ENCODE assay signal across 21 mouse cellular contexts in the genomic region with DNA sequence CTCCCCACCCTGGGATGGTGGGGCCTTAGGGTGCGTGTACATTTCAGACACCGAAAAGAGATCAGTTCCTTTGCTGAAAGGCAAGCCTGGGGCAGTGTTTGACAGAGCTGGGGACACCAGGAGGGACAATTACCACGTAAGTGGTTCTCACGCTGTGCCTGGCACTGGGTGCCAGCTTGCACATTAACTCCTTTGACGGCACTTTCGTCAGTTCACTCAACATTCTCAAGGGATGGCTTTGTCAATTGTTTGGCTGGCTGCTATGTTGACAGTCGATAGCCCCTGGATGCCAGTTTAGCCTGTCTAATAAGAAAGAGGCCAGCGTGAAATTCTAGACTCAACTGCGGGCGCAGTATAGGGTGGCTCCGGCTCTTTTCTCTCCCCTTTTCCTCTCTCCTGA.
DNase-seq lines count a peak whose midpoint lies in the region; ATAC-seq and TF ChIP-seq lines count a peak whose summit lies in the region.
"Had no signal": no experiment of that assay in that cellular context is flagged by ENCODE, and none has a peak within 500 bp of the region (broad histone marks: within the 10 kb centered on the region; RNA-seq: fewer than 3 reads in every experiment).

No protein-coding gene starts in this region.

- 44% methylated on average over 11 of the region's 11 CpGs for WGBS in forebrain, embryonic 14.5 days
- 78% methylated on average over 11 of the region's 11 CpGs for WGBS in forebrain, embryonic 11.5 days
- WGBS in embryonic facial prominence, embryonic 14.5 days: 59% methylated on average over 11 of the region's 11 CpGs
- 41% methylated on average over 11 of the region's 11 CpGs for WGBS in hindbrain, postnatal 0 days

- TF ChIP-seq CTCF in hindbrain, postnatal 0 days (IDR thresholded peaks at IDR 0.05; ENCODE audit: low read depth): no peak

- no peaks in the 10 kb centered on the region for H3K4me1 ChIP-seq in forebrain, embryonic 14.5 days (ENCODE audit: control insufficient read depth, insufficient read depth, low read length)
- no peaks in the 10 kb centered on the region for H3K4me1 ChIP-seq in forebrain, embryonic 11.5 days (replicated peaks; ENCODE audit: control insufficient read depth, insufficient read depth, low read length)
- no peaks in the 10 kb centered on the region for H3K4me1 ChIP-seq in embryonic facial prominence, embryonic 14.5 days (ENCODE audit: control insufficient read depth, insufficient read depth, low read length)
- H3K4me1 ChIP-seq in hindbrain, postnatal 0 days (ENCODE audit: insufficient read depth, low read length): no peaks in the 10 kb centered on the region
- H3K4me1 ChIP-seq: stomach, embryonic 15.5 days had no signal

- ATAC-seq in forebrain, embryonic 14.5 days: peak; percentile 44
- ATAC-seq in forebrain, embryonic 11.5 days (replicated peaks; ENCODE audit: low FRiP score): no peak
- ATAC-seq in embryonic facial prominence, embryonic 14.5 days (ENCODE audit: low read depth): 0 out of 2 replicates have a peak, but pooled peaks have one; percentile 50
- ATAC-seq in hindbrain, postnatal 0 days: 0 out of 2 replicates have a peak, but pooled peaks have one; percentile 18

- DNase-seq in forebrain, embryonic 14.5 days (ENCODE audit: low spot score): peak; percentile 30
- DNase-seq in forebrain, embryonic 11.5 days (ENCODE audit: low spot score): no peak
- DNase-seq in layer of hippocampus, adult 9-11 months: peak; percentile 11
- DNase-seq in layer of hippocampus, adult 11-12 months (ENCODE audit: low spot score): no peak
- DNase-seq in embryonic facial prominence, embryonic 14.5 days (ENCODE audit: low spot score): no peak
- no peak for DNase-seq in hindbrain, postnatal 0 days (ENCODE audit: low spot score)
- no peak for DNase-seq in layer of hippocampus, adult 9-10 months (ENCODE audit: low spot score)
- no peak for DNase-seq in yolk sac, embryonic 10.5 days (ENCODE audit: low spot score)
- DNase-seq: cerebellum, adult 18-20 months; cerebellum, postnatal 36 days; heart, adult 11 months; kidney, adult 18-20 months; kidney, postnatal 4 days; liver; lung, adult 18-20 months; lung, postnatal 36 days; spleen, adult 18-20 months; thymus, adult 2 months had no signal

- no peaks in the 10 kb centered on the region for H3K36me3 ChIP-seq in forebrain, embryonic 14.5 days (ENCODE audit: control insufficient read depth, insufficient read depth, low read length)
- no peaks in the 10 kb centered on the region for H3K36me3 ChIP-seq in forebrain, embryonic 11.5 days (ENCODE audit: control insufficient read depth, insufficient read depth, low read length)
- no peaks in the 10 kb centered on the region for H3K36me3 ChIP-seq in embryonic facial prominence, embryonic 14.5 days (ENCODE audit: control insufficient read depth, insufficient read depth, low read length)
- H3K36me3 ChIP-seq in hindbrain, postnatal 0 days (ENCODE audit: insufficient read depth, low read length): no peaks in the 10 kb centered on the region
- H3K36me3 ChIP-seq: heart, embryonic 15.5 days; midbrain, embryonic 10.5 days; stomach, embryonic 15.5 days had no signal

- H3K9me3 ChIP-seq in forebrain, embryonic 14.5 days (replicated peaks; ENCODE audit: control insufficient read depth, low read length): no peaks in the 10 kb centered on the region
- no peaks in the 10 kb centered on the region for H3K9me3 ChIP-seq in forebrain, embryonic 11.5 days (ENCODE audit: control insufficient read depth, low read length)
- no peaks in the 10 kb centered on the region for H3K9me3 ChIP-seq in embryonic facial prominence, embryonic 14.5 days (ENCODE audit: control insufficient read depth, low read length)
- H3K9me3 ChIP-seq in hindbrain, postnatal 0 days (ENCODE audit: low read length): no peaks in the 10 kb centered on the region
- H3K9me3 ChIP-seq: heart, embryonic 15.5 days; midbrain, embryonic 10.5 days; stomach, embryonic 15.5 days had no signal

- no peak overlapping the region for H3K27ac ChIP-seq in forebrain, embryonic 14.5 days (ENCODE audit: low read depth, low read length)
- no peak overlapping the region for H3K27ac ChIP-seq in forebrain, embryonic 11.5 days (ENCODE audit: low read depth, low read length)
- H3K27ac ChIP-seq in embryonic facial prominence, embryonic 14.5 days (replicated peaks; ENCODE audit: low read depth, low read length): no peak overlapping the region
- H3K27ac ChIP-seq in hindbrain, postnatal 0 days: no peak overlapping the region
- H3K27ac ChIP-seq: heart, embryonic 15.5 days; midbrain, embryonic 10.5 days; stomach, embryonic 15.5 days had no signal

- H3K9ac ChIP-seq in forebrain, embryonic 14.5 days (ENCODE audit: low read length): no peak overlapping the region
- H3K9ac ChIP-seq in forebrain, embryonic 11.5 days (ENCODE audit: low read length): no peak overlapping the region
- no peak overlapping the region for H3K9ac ChIP-seq in embryonic facial prominence, embryonic 14.5 days (ENCODE audit: low read depth, low read length)
- H3K9ac ChIP-seq in hindbrain, postnatal 0 days (replicated peaks; ENCODE audit: low read length): no peak overlapping the region
- H3K9ac ChIP-seq: heart, embryonic 15.5 days; stomach, embryonic 15.5 days had no signal

- H3K27me3 ChIP-seq in forebrain, embryonic 14.5 days (replicated peaks; ENCODE audit: control insufficient read depth, insufficient read depth, low read length): no peaks in the 10 kb centered on the region
- 0 out of 2 replicates have a peak, but pooled peaks cover 2% of the 10 kb centered on the region for H3K27me3 ChIP-seq in forebrain, embryonic 11.5 days (ENCODE audit: control insufficient read depth, insufficient read depth, low read length)
- H3K27me3 ChIP-seq in embryonic facial prominence, embryonic 14.5 days (replicated peaks; ENCODE audit: control insufficient read depth, insufficient read depth, low read length): no peaks in the 10 kb centered on the region
- no peaks in the 10 kb centered on the region for H3K27me3 ChIP-seq in hindbrain, postnatal 0 days (ENCODE audit: insufficient read depth, low read length)
- H3K27me3 ChIP-seq: heart, embryonic 15.5 days; stomach, embryonic 15.5 days had no signal

- no peak overlapping the region for H3K4me3 ChIP-seq in forebrain, embryonic 14.5 days (ENCODE audit: low read depth, low read length)
- no peak overlapping the region for H3K4me3 ChIP-seq in forebrain, embryonic 11.5 days (ENCODE audit: low read depth, low read length)
- H3K4me3 ChIP-seq in embryonic facial prominence, embryonic 14.5 days (ENCODE audit: low read depth, low read length): no peak overlapping the region
- H3K4me3 ChIP-seq in hindbrain, postnatal 0 days (ENCODE audit: low read length): no peak overlapping the region
- H3K4me3 ChIP-seq: heart, embryonic 15.5 days; midbrain, embryonic 10.5 days; stomach, embryonic 15.5 days had no signal

- H3K4me2 ChIP-seq in forebrain, embryonic 14.5 days (ENCODE audit: low read length): no peak overlapping the region
- H3K4me2 ChIP-seq in forebrain, embryonic 11.5 days (ENCODE audit: low read depth, low read length, severe bottlenecking): no peak overlapping the region
- no peak overlapping the region for H3K4me2 ChIP-seq in embryonic facial prominence, embryonic 14.5 days (ENCODE audit: low read depth, low read length)
- no peak overlapping the region for H3K4me2 ChIP-seq in hindbrain, postnatal 0 days (ENCODE audit: low read depth, low read length)
- H3K4me2 ChIP-seq: heart, embryonic 15.5 days; stomach, embryonic 15.5 days had no signal

Comparison
In these comparisons a context has a peak if more than half of its experiments do, and no peak if none do; other contexts are left out.
1. DNase-seq: peak in forebrain, embryonic 14.5 days (single experiment) and layer of hippocampus, adult 9-11 months (single experiment); none in forebrain, embryonic 11.5 days (single experiment), layer of hippocampus, adult 11-12 months (single experiment), embryonic facial prominence, embryonic 14.5 days (single experiment), hindbrain, postnatal 0 days (single experiment), layer of hippocampus, adult 9-10 months (single experiment) and yolk sac, embryonic 10.5 days (single experiment).